Mouse (Mus musculus) cerebellum, adult 2 months (tissue): ENCODE measurements at regions not wholly inside any gene's neighbourhood (a gene's known extent, or its start where the extent isn't known, plus 50 kb on each side); places are given as distances from the start of the nearest gene placed in this dataset.
"Not testable (repeated sequence)": the region's sequence is repeated elsewhere in the genome, so short reads cannot be mapped to it uniquely, and the experiment has no call there.

Source experiments
- DNase-seq, 2 experiments: peaks; one replicate each; pipeline ENCODE4 v3.0.0; 2021
- H3K27ac ChIP-seq: fragments of 200-500 bp; 2 replicates; pipeline ENCODE4 v1.5.1; 2012; ENCODE audit warnings: low read length, control low read depth, inconsistent platforms; ENCODE audit not compliant: insufficient read depth
- H3K27me3 ChIP-seq: fragments of 200-500 bp; 2 replicates; pipeline ENCODE4 v1.6.1; 2012; ENCODE audit warnings: inconsistent platforms, mild to moderate bottlenecking, low read length, moderate library complexity; ENCODE audit not compliant: control insufficient read depth, insufficient read depth
- H3K4me1 ChIP-seq: fragments of 200-500 bp; 2 replicates; pipeline ENCODE4 v1.6.1; 2011; ENCODE audit warnings: low read length; ENCODE audit not compliant: control insufficient read depth, insufficient read depth
- H3K4me3 ChIP-seq: fragments of 200-500 bp; replicated peaks from 2 replicates; pipeline ENCODE3; 2011; ENCODE audit warnings: mild to moderate bottlenecking, low read depth, low read length, control low read depth; ENCODE audit not compliant: insufficient read depth
- CTCF ChIP-seq: fragments of 200-500 bp; IDR thresholded peaks from 2 replicates; pipeline ENCODE4 v1.5.1; 2011; ENCODE audit warnings: low read depth, mild to moderate bottlenecking, control low read depth, low read length, moderate library complexity, borderline replicate concordance; ENCODE audit not compliant: insufficient read depth
- POLR2A ChIP-seq: fragments of 200-500 bp; IDR thresholded peaks from 2 replicates; pipeline ENCODE4 v1.6.1; 2011; ENCODE audit warnings: low read length, control low read depth, borderline replicate concordance; ENCODE audit not compliant: insufficient read depth
- WGBS: fragments of 180-500 bp; shearing (Covaris S2); methylation state at CpG from one replicate; pipeline ENCODE4 v1.1.7; 2018; 5-methylcytosine and 5-hydroxymethylcytosine counted together

DNA sequence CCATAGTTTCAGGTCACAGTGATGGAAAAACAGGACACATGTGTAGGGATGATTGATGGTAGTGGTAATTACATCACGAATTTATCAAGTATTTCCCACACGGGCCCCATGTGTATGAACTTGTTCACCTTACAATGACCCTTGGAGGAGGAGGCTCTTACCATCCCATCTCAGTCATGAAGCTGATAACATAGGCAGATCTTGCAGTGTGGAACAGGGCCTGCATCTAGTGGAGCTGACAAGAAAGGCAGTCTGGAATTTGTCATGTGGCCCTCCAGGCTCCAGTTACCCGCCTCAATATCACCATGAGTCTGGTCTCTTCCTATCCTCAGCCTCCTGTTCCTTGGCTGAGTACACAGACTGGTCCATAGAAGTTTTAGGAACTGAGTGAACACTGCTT is 59.5 kb upstream of the Gm7358 start:
- 84% methylated on average over 3 of the region's 3 CpGs for WGBS
- no peak for DNase-seq
- H3K27ac ChIP-seq: no peak overlapping the region
- H3K27me3 ChIP-seq: no peaks in the 10 kb centered on the region
- no peak overlapping the region for H3K4me3 ChIP-seq
- no peaks in the 10 kb centered on the region for H3K4me1 ChIP-seq
- TF ChIP-seq POLR2A (no peak), CTCF (no peak)

DNA sequence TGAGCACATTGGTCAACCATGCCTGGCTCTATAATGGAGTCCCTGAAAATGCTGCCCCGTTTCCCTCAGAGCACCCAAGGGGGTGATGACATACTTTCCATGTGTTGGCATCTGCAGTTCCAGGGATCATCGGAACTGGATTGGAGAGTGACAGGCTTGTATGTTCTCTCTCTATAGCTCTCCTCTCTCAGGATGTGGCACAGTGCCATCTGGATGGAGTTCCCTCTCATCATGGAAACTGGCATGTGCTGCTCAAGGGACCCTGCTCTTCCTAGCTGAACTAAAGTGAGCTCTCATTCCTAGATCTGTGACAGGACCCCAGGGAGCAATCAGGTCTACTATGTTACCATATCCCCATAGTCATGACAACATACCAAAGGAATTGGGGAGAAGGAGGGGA is 56.9 kb upstream of the Gm7358 start:
- H3K4me1 ChIP-seq: no peaks in the 10 kb centered on the region
- no peak for DNase-seq
- no peak overlapping the region for H3K4me3 ChIP-seq
- TF ChIP-seq CTCF (no peak), POLR2A (no peak)
- no peaks in the 10 kb centered on the region for H3K27me3 ChIP-seq
- H3K27ac ChIP-seq: no peak overlapping the region
- 23% methylated on average over 2 of the region's 2 CpGs for WGBS

DNA sequence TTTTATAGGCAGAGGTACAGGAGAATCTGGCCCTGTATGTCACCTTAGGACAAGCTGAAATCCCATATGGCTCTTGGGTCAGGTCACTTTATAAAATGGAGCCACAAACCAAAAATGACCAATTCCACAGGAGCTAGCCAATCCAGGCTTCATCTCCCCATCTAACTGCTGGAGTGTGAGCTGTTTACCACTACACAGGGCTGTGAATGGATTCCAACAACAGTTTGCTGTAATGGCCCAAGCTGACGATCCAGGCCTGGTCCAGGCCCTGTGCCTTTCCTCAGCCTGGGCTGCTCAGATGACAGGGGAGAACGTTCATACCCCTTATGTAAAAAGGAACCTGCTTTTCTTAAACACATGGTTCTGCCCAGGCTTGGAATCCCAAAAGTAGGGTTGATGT is 55.5 kb upstream of the Gm7358 start:
- DNase-seq: no peak
- WGBS: 88% methylated on average over 2 of the region's 2 CpGs
- Histone ChIP-seq H3K27ac (no peak overlapping the region), H3K4me3 (no peak overlapping the region), H3K4me1 (no peaks in the 10 kb centered on the region), H3K27me3 (no peaks in the 10 kb centered on the region)
- TF ChIP-seq POLR2A: no peak
- TF ChIP-seq CTCF: no peak

DNA sequence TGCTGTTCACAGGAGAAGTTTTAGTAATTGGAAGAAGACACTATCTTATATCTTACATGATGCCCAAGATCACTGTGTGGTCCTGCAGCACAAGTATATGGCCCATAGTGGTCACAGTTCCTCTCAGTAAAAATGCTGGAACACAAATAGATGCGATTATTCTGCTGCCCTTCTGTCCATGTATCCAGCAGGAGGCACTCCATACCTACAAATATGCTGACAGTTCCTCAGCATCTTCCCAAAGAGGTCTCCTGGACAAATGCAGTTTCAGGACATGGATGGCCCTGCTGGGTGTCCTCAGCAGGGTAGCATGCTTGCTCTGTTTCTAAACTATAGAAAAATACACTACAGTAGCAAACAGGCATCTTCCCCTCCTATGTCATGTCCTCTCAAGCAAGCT is 52.4 kb upstream of the Gm7358 start:
- not testable (repeated sequence) for H3K27ac ChIP-seq, DNase-seq, H3K27me3 ChIP-seq, H3K4me3 ChIP-seq, H3K4me1 ChIP-seq
- peak; percentile 20; the same call in 1 of the 2 replicates for TF ChIP-seq CTCF
- 11% methylated on average over 1 of the region's 1 CpGs for WGBS
